Mouse (Mus musculus): ENCODE data around the gene Gm28961.
"Not testable (repeated sequence)": the region's sequence is repeated elsewhere in the genome, so short reads cannot be mapped to it uniquely, and the experiment has no call there.

Gm28961 gene

DNA sequence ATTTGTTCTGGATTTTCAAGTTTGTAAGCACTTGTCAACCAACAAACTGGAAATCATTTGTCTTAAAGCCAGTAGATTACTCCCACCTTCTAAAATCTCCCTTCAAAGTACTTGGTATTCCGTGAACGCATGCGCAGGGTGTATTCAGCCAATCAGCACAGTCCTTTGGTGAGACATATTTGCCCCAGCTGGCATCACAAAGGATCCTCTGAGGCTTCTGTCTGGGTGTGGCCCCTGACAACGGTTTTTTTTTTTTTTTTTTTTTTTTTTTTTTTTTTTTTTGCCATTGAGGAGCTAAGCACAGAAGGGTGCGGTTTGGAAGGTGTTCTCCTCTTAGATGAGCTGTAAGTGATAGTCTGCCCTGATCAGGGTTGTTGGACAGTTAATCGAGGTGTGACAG lies at the start of gene Gm28961:
TSS of gene Gm28961 (plus strand) at position 301 of the 400 bp plus-strand sequence.
- not testable (repeated sequence) for DNase-seq (ENCODE audit: low spot score in 2 of 2)
